Comparison of ENCODE assay signal across 17 mouse cellular contexts in the genomic region with DNA sequence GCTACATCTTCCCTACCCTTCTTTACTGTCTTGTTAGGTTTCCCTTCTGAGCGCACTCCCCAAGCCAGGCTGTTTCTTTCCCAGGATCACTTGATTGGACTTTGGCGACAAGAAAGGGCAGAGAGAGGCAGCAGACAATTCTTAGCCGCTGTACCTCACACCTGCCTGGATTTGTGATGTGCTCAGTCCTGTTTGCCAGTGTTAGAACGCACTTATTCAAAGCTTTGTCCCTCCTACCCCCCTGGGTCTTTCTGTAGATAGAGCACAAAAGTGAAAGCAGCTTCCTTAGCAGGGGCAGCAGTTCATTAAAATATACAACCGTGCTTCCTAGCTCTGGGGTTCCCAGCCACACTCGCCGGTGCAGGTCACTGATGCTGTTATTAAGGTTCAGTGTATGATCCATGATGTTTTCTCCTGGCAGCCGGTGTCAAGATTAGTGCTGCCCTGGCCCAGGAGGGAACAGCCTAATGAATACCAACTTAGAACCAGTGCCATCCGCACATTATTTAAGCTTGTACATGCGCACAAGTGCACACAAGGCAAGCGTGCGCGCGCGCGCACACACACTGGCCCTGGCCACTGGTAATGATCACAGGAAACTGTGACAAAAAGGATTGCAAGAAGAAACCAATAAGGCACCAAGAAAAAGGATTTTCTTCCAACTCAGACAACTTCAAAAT. TPM values are rescaled to one million over a fixed set of nuclear protein-coding genes. Genes with fewer than 3 reads are reported as not detected.
DNase-seq lines count a peak whose midpoint lies in the region; ATAC-seq lines count a peak whose summit lies in the region.
"Had no signal": no experiment of that assay in that cellular context is flagged by ENCODE, and none has a peak within 500 bp of the region (broad histone marks: within the 10 kb centered on the region; RNA-seq: fewer than 3 reads in every experiment).

No protein-coding gene starts in this region.

- H3K4me1 ChIP-seq in heart, embryonic 10.5 days, result peaks cover 42% of the 10 kb centered on the region
- peaks cover 23% of the 10 kb centered on the region for H3K4me1 ChIP-seq in midbrain, embryonic 15.5 days
- peaks cover 40% of the 10 kb centered on the region for H3K4me1 ChIP-seq in midbrain, embryonic 13.5 days (replicated peaks)
- H3K4me1 ChIP-seq in liver, embryonic 13.5 days (replicated peaks), result peaks cover 60% of the 10 kb centered on the region
- H3K4me1 ChIP-seq in stomach, embryonic 16.5 days (ENCODE audit: control insufficient read depth, insufficient read depth, low read length), result peaks cover 3% of the 10 kb centered on the region; the same call in 1 of the 2 replicates

- H3K9ac ChIP-seq in midbrain, embryonic 15.5 days, result no peak overlapping the region
- no peak overlapping the region for H3K9ac ChIP-seq in midbrain, embryonic 13.5 days (replicated peaks)
- H3K9ac ChIP-seq in liver, embryonic 13.5 days, result peak overlapping the region; percentile 26; the same call in 1 of the 2 replicates
- H3K9ac ChIP-seq in stomach, embryonic 16.5 days (ENCODE audit: low read length), result peak overlapping the region; percentile 17; the same call in 1 of the 2 replicates
- H3K9ac ChIP-seq: lung, embryonic 15.5 days had no signal

- peak overlapping the region; percentile 2; the same call in 1 of the 2 replicates for H3K4me3 ChIP-seq in heart, embryonic 10.5 days
- no peak overlapping the region for H3K4me3 ChIP-seq in midbrain, embryonic 15.5 days
- no peak overlapping the region for H3K4me3 ChIP-seq in midbrain, embryonic 13.5 days (replicated peaks)
- 0 out of 2 replicates have a peak overlapping the region, but pooled peaks have one; percentile 1 for H3K4me3 ChIP-seq in liver, embryonic 13.5 days (replicated peaks)
- peak overlapping the region; percentile 75 for H3K4me3 ChIP-seq in stomach, embryonic 16.5 days (replicated peaks; ENCODE audit: low read length)
- H3K4me3 ChIP-seq: hindbrain, embryonic 10.5 days; lung, embryonic 15.5 days had no signal

- 0 out of 2 replicates have a peak overlapping the region, but pooled peaks have one; percentile 0 for H3K4me2 ChIP-seq in midbrain, embryonic 15.5 days
- no peak overlapping the region; the same call in 1 of the 2 replicates for H3K4me2 ChIP-seq in midbrain, embryonic 13.5 days (replicated peaks)
- peak overlapping the region; percentile 99 for H3K4me2 ChIP-seq in liver, embryonic 13.5 days
- H3K4me2 ChIP-seq in stomach, embryonic 16.5 days (ENCODE audit: low read depth, low read length), result peak overlapping the region; percentile 94
- H3K4me2 ChIP-seq: lung, embryonic 15.5 days had no signal

- WGBS in heart, embryonic 10.5 days, result 64% methylated on average over 16 of the region's 16 CpGs
- WGBS in midbrain, embryonic 15.5 days, result 61% methylated on average over 16 of the region's 16 CpGs
- 65% methylated on average over 16 of the region's 16 CpGs for WGBS in midbrain, embryonic 13.5 days
- 83% methylated on average over 16 of the region's 16 CpGs for WGBS in liver, embryonic 13.5 days (ENCODE audit: insufficient replicate concordance)
- WGBS in stomach, embryonic 16.5 days, result 61% methylated on average over 16 of the region's 16 CpGs

- no peaks in the 10 kb centered on the region for H3K9me3 ChIP-seq in heart, embryonic 10.5 days
- H3K9me3 ChIP-seq in midbrain, embryonic 15.5 days, result no peaks in the 10 kb centered on the region
- no peaks in the 10 kb centered on the region for H3K9me3 ChIP-seq in midbrain, embryonic 13.5 days
- H3K9me3 ChIP-seq in liver, embryonic 13.5 days (replicated peaks), result no peaks in the 10 kb centered on the region
- no peaks in the 10 kb centered on the region for H3K9me3 ChIP-seq in stomach, embryonic 16.5 days (replicated peaks; ENCODE audit: control insufficient read depth, low read length)
- H3K9me3 ChIP-seq: hindbrain, embryonic 10.5 days; lung, embryonic 15.5 days had no signal

- H3K27me3 ChIP-seq in heart, embryonic 10.5 days (ENCODE audit: insufficient read depth, poor library complexity, severe bottlenecking), result peaks cover 44% of the 10 kb centered on the region
- peaks cover 31% of the 10 kb centered on the region for H3K27me3 ChIP-seq in midbrain, embryonic 15.5 days (replicated peaks)
- H3K27me3 ChIP-seq in midbrain, embryonic 13.5 days, result peaks cover 47% of the 10 kb centered on the region
- peaks cover 11% of the 10 kb centered on the region for H3K27me3 ChIP-seq in liver, embryonic 13.5 days
- H3K27me3 ChIP-seq in stomach, embryonic 16.5 days (ENCODE audit: control insufficient read depth, insufficient read depth, low read length), result peaks cover 6% of the 10 kb centered on the region; the same call in 1 of the 2 replicates

- ATAC-seq in midbrain, embryonic 15.5 days (replicated peaks), result no peak
- ATAC-seq in midbrain, embryonic 13.5 days, result no peak
- ATAC-seq in liver, embryonic 13.5 days (ENCODE audit: low read depth), result no peak
- no peak for ATAC-seq in stomach, embryonic 16.5 days (ENCODE audit: insufficient read depth, low FRiP score)
- ATAC-seq: forebrain, embryonic 16.5 days had no signal

- H3K27ac ChIP-seq in heart, embryonic 10.5 days, result peak overlapping the region; percentile 49; the same call in 1 of the 2 replicates
- no peak overlapping the region for H3K27ac ChIP-seq in midbrain, embryonic 15.5 days
- H3K27ac ChIP-seq in midbrain, embryonic 13.5 days, result no peak overlapping the region
- H3K27ac ChIP-seq in liver, embryonic 13.5 days, result peak overlapping the region; percentile 69
- H3K27ac ChIP-seq in stomach, embryonic 16.5 days (ENCODE audit: low read length), result no peak overlapping the region
- H3K27ac ChIP-seq: hindbrain, embryonic 10.5 days; lung, embryonic 15.5 days had no signal

- DNase-seq in heart, embryonic 10.5 days (ENCODE audit: low spot score), result peak; percentile 62
- DNase-seq in heart, postnatal 36 days, result no peak
- no peak for DNase-seq in liver, embryonic 13.5 days
- no peak for DNase-seq in gastrocnemius, postnatal 25 days
- no peak for DNase-seq in frontal cortex, postnatal 36 days (ENCODE audit: low spot score in 2 of 2)
- DNase-seq: cerebellum, adult 8-10 months; embryo, embryonic 11 days; gastrocnemius, postnatal 10 days; kidney, adult 18-20 months; kidney, postnatal 25 days; layer of hippocampus, postnatal 36 days had no signal

- H3K36me3 ChIP-seq in heart, embryonic 10.5 days, result no peaks in the 10 kb centered on the region
- H3K36me3 ChIP-seq in midbrain, embryonic 15.5 days (replicated peaks), result no peaks in the 10 kb centered on the region
- H3K36me3 ChIP-seq in midbrain, embryonic 13.5 days, result no peaks in the 10 kb centered on the region
- peaks cover 68% of the 10 kb centered on the region for H3K36me3 ChIP-seq in liver, embryonic 13.5 days
- no peaks in the 10 kb centered on the region for H3K36me3 ChIP-seq in stomach, embryonic 16.5 days (ENCODE audit: control insufficient read depth, insufficient read depth, low read length)
- H3K36me3 ChIP-seq: hindbrain, embryonic 10.5 days; lung, embryonic 15.5 days had no signal

- intact Hi-C loops in heart, postnatal 36 days (cut with DNase I), result loop anchor here (10.0 kb wide), 1 partner anchor 453 kb away; the partner anchor contains the start of genes Idh1 and Pikfyve

RNA-seq across cellular contexts. Expression of gene Fzd5, which starts 6.1 kb away (rescaled TPM):
- polyA plus RNA-seq in heart, embryonic 10.5 days (2016; fragmentation: Nextera tagmentation; extraction: Ambion mirVana), result 1.4 and 1.8 TPM in 2 replicates
- total RNA-seq in heart, postnatal 36 days (2021), result 1 to 10 TPM; 4.5 TPM
- polyA plus RNA-seq in midbrain, embryonic 15.5 days (2015; fragmentation: Nextera tagmentation; extraction: Ambion mirVana), result 0.45 and 0.50 TPM in 2 replicates
- 0.40 and 0.46 TPM in 2 replicates for polyA plus RNA-seq in midbrain, embryonic 13.5 days (2015; fragmentation: Nextera tagmentation; extraction: Ambion mirVana)
- polyA plus RNA-seq in liver, embryonic 13.5 days (2015; fragmentation: Nextera tagmentation; extraction: Ambion mirVana), result 2.2 and 2.3 TPM in 2 replicates
- polyA plus RNA-seq in stomach, embryonic 16.5 days (2015; fragmentation: Nextera tagmentation; extraction: Ambion mirVana), result 5.5 and 5.7 TPM in 2 replicates
- total RNA-seq in gastrocnemius, postnatal 25 days (2021), result 1 to 10 TPM; 1.5 to 2.0 TPM

RNA-seq across cellular contexts. Expression of gene Ccnyl1, which starts 41.2 kb away (rescaled TPM):
- polyA plus RNA-seq in heart, embryonic 10.5 days (2016; fragmentation: Nextera tagmentation; extraction: Ambion mirVana), result 4.0 and 5.4 TPM in 2 replicates
- total RNA-seq in heart, postnatal 36 days (2021), result 10 to 100 TPM; 15.5 to 18.2 TPM
- polyA plus RNA-seq in midbrain, embryonic 15.5 days (2015; fragmentation: Nextera tagmentation; extraction: Ambion mirVana), result 5.6 and 5.8 TPM in 2 replicates
- 5.0 and 6.0 TPM in 2 replicates for polyA plus RNA-seq in midbrain, embryonic 13.5 days (2015; fragmentation: Nextera tagmentation; extraction: Ambion mirVana)
- polyA plus RNA-seq in liver, embryonic 13.5 days (2015; fragmentation: Nextera tagmentation; extraction: Ambion mirVana), result 0.87 and 1.1 TPM in 2 replicates
- 3.5 and 4.0 TPM in 2 replicates for polyA plus RNA-seq in stomach, embryonic 16.5 days (2015; fragmentation: Nextera tagmentation; extraction: Ambion mirVana)
- total RNA-seq in gastrocnemius, postnatal 25 days (2021), result 10 to 100 TPM; 19.7 to 20.5 TPM

Comparison
In these comparisons a context has a peak if more than half of its experiments do, and no peak if none do; other contexts are left out.
1. H3K27ac ChIP-seq: peak in heart, embryonic 10.5 days (single experiment) and liver, embryonic 13.5 days (single experiment); none in midbrain, embryonic 15.5 days (single experiment), midbrain, embryonic 13.5 days (single experiment) and stomach, embryonic 16.5 days (single experiment).
2. H3K4me3 ChIP-seq: peak in heart, embryonic 10.5 days (single experiment), liver, embryonic 13.5 days (single experiment) and stomach, embryonic 16.5 days (single experiment); none in midbrain, embryonic 15.5 days (single experiment) and midbrain, embryonic 13.5 days (single experiment).
3. H3K9ac ChIP-seq: peak in liver, embryonic 13.5 days (single experiment) and stomach, embryonic 16.5 days (single experiment); none in midbrain, embryonic 15.5 days (single experiment) and midbrain, embryonic 13.5 days (single experiment).